ENCODE assay signal across 18 mouse cellular contexts in genomic region chr2:166391176-166391575, GRCm38 (mm10).
DNase-seq lines count a peak whose midpoint lies in the region; ATAC-seq and TF ChIP-seq lines count a peak whose summit lies in the region.
"Had no signal": no experiment of that assay in that cellular context is flagged by ENCODE, and none has a peak within 500 bp of the region (broad histone marks: within the 10 kb centered on the region; RNA-seq: fewer than 3 reads in every experiment).

No protein-coding gene starts in this region.

- 22% methylated on average over 5 of the region's 5 CpGs for WGBS in heart, embryonic 12.5 days
- 44% methylated on average over 5 of the region's 5 CpGs for WGBS in hindbrain, embryonic 10.5 days
- WGBS in hindbrain, postnatal 0 days: 31% methylated on average over 5 of the region's 5 CpGs

- no peak for ATAC-seq in heart, embryonic 12.5 days (ENCODE audit: insufficient number of reproducible peaks, low FRiP score)
- no peak for ATAC-seq in hindbrain, postnatal 0 days
- ATAC-seq: forebrain, embryonic 15.5 days; hindbrain, embryonic 16.5 days; intestine, embryonic 16.5 days; midbrain, embryonic 13.5 days; Patski had no signal

- peaks cover 11% of the 10 kb centered on the region for H3K4me1 ChIP-seq in heart, embryonic 12.5 days (replicated peaks)
- peaks cover 80% of the 10 kb centered on the region for H3K4me1 ChIP-seq in hindbrain, embryonic 10.5 days (replicated peaks)
- peaks cover 20% of the 10 kb centered on the region for H3K4me1 ChIP-seq in hindbrain, postnatal 0 days (ENCODE audit: insufficient read depth, low read length)
- H3K4me1 ChIP-seq: liver, embryonic 13.5 days had no signal

- peak overlapping the region; percentile 12 for H3K27ac ChIP-seq in heart, embryonic 12.5 days (ENCODE audit: poor library complexity, severe bottlenecking)
- H3K27ac ChIP-seq in hindbrain, embryonic 10.5 days: peak overlapping the region; percentile 66; the same call in 1 of the 2 replicates
- no peak overlapping the region for H3K27ac ChIP-seq in hindbrain, postnatal 0 days
- H3K27ac ChIP-seq: forebrain, embryonic 15.5 days; liver, embryonic 13.5 days; midbrain, embryonic 13.5 days had no signal

- no peaks in the 10 kb centered on the region for H3K36me3 ChIP-seq in heart, embryonic 12.5 days
- H3K36me3 ChIP-seq in hindbrain, embryonic 10.5 days: no peaks in the 10 kb centered on the region
- no peaks in the 10 kb centered on the region for H3K36me3 ChIP-seq in hindbrain, postnatal 0 days (ENCODE audit: insufficient read depth, low read length)
- H3K36me3 ChIP-seq: forebrain, embryonic 15.5 days; liver, embryonic 13.5 days; midbrain, embryonic 13.5 days had no signal

- H3K4me2 ChIP-seq in heart, embryonic 12.5 days: no peak overlapping the region
- no peak overlapping the region for H3K4me2 ChIP-seq in hindbrain, postnatal 0 days (ENCODE audit: low read depth, low read length)
- H3K4me2 ChIP-seq: forebrain, embryonic 15.5 days; liver, embryonic 13.5 days; lung, embryonic 14.5 days; midbrain, embryonic 13.5 days had no signal

- no peaks in the 10 kb centered on the region for H3K27me3 ChIP-seq in heart, embryonic 12.5 days (replicated peaks)
- H3K27me3 ChIP-seq in hindbrain, embryonic 10.5 days (ENCODE audit: insufficient read depth, poor library complexity, severe bottlenecking): peaks cover 28% of the 10 kb centered on the region; the same call in 1 of the 2 replicates
- H3K27me3 ChIP-seq in hindbrain, postnatal 0 days (ENCODE audit: insufficient read depth, low read length): no peaks in the 10 kb centered on the region
- H3K27me3 ChIP-seq: liver, embryonic 13.5 days; Patski had no signal

- TF ChIP-seq CTCF in hindbrain, postnatal 0 days (IDR thresholded peaks at IDR 0.05; ENCODE audit: low read depth): no peak

- no peak overlapping the region for H3K9ac ChIP-seq in heart, embryonic 12.5 days
- no peak overlapping the region for H3K9ac ChIP-seq in hindbrain, postnatal 0 days (replicated peaks; ENCODE audit: low read length)
- H3K9ac ChIP-seq: forebrain, embryonic 15.5 days; liver, embryonic 13.5 days; lung, embryonic 14.5 days; midbrain, embryonic 13.5 days had no signal

- H3K4me3 ChIP-seq in heart, embryonic 12.5 days: no peak overlapping the region
- H3K4me3 ChIP-seq in hindbrain, embryonic 10.5 days: no peak overlapping the region
- H3K4me3 ChIP-seq in hindbrain, postnatal 0 days (ENCODE audit: low read length): no peak overlapping the region
- H3K4me3 ChIP-seq: forebrain, embryonic 15.5 days; liver, embryonic 13.5 days; midbrain, embryonic 13.5 days had no signal

- H3K9me3 ChIP-seq in heart, embryonic 12.5 days (replicated peaks): 0 out of 2 replicates have a peak, but pooled peaks cover 3% of the 10 kb centered on the region
- H3K9me3 ChIP-seq in hindbrain, embryonic 10.5 days: no peaks in the 10 kb centered on the region
- no peaks in the 10 kb centered on the region for H3K9me3 ChIP-seq in hindbrain, postnatal 0 days (ENCODE audit: low read length)
- H3K9me3 ChIP-seq: forebrain, embryonic 15.5 days; liver, embryonic 13.5 days; midbrain, embryonic 13.5 days had no signal

- intact Hi-C loops in heart, postnatal 36 days (cut with DNase I): no loop called here

- no peak for DNase-seq in heart, postnatal 36 days
- DNase-seq in hindbrain, embryonic 10.5 days (ENCODE audit: low spot score): no peak
- DNase-seq in hindbrain, postnatal 0 days (ENCODE audit: low spot score): no peak
- DNase-seq in retina, postnatal 1 day: peak; percentile 30
- no peak for DNase-seq in retina, embryonic 14.5 days (ENCODE audit: low spot score)
- DNase-seq in cerebellum, adult 11 months: no peak
- DNase-seq: cerebellum, adult 2 months; cerebellum, postnatal 25 days; kidney, postnatal 36 days; liver, embryonic 13.5 days; lung, embryonic 14.5 days; right cerebral cortex, postnatal 25 days had no signal
